Mouse (Mus musculus) spleen, postnatal 36 days (tissue): ENCODE data around the gene Nell1.

Source experiments
- DNase-seq, 2 experiments: peaks; one replicate each; pipeline ENCODE4 v3.0.0; 2022; ENCODE audit warnings: low spot score in 2 of 2, mixed read lengths in 1 of 2

Nell1 gene

DNA sequence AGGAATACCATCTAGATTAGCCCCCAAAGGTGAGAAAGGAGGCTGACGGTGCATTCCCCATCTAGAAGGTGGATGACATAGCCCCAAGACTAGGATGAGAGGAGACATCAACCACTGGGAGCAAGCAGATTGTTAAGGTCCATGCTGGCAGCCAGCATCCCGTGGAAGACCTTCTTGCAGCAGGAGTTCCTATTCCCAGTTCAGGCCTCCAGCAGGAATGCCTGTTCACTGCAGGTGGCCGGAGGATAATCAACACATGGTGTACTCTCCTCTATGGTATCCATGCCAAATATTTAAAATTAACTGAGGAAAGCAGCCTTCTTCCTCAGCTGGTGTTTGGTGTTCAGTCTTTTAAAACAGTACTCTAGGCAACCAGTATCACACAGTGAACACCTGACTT is 574.9 kb downstream of the Nell1 start:
- DNase-seq: no peak

DNA sequence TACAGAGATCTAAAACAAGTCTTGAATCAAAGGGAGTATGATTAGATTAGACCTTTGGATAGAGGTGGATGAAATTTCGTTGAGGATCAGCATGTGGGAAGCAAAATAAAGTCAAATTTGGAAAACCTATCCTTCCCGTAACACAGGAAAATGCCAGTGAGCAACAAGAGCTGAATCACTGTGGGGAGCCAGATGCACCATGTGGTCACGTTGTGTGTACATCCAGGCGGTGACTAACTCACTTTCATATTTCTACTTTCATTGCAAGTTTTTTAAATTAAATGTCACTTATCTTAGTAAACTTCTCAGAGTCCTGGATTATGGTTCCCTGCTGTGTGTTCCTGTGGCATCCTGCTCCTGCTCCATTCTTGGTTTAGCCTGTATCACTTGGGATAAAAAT is 576.8 kb downstream of the Nell1 start:
- no peak for DNase-seq

DNA sequence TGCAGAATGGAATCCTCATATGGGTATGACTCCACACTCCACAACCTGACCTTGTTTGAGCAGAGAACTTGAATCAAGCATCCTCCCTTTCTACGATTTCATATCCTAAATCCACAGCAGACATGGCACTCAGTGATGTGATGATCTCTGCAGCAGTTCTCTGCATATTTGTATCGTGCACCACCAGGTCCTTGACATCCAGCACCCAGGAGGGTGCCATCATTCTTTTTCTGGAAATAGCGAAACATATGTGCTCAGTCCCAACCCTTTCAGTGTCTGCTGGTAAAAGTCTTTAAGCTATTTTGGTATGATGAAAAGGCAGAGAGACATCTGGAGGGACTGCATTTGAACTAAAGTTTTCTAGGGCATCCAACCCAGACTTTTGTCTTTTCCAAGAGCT is 588.0 kb downstream of the Nell1 start:
- no peak for DNase-seq

DNA sequence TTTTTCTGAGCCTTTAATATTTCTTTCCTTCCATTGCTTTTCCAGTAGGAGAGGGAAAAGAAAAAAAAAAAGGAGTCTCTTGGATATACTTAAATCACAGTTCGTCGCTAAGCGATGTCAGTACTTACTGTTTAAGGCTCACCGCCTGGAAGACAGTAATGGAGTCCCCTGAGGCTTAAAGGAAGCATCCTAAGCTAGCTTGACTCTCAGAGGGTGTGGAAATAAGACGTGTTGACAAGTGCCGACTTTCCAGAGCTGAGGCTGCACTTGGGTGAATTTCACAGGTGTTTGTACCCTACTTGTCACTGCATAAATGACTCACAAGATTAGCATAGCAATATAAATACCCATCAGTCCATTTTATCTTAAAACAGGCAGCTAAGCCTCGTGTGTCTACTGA is 599.2 kb downstream of the Nell1 start:
- no peak for DNase-seq

DNA sequence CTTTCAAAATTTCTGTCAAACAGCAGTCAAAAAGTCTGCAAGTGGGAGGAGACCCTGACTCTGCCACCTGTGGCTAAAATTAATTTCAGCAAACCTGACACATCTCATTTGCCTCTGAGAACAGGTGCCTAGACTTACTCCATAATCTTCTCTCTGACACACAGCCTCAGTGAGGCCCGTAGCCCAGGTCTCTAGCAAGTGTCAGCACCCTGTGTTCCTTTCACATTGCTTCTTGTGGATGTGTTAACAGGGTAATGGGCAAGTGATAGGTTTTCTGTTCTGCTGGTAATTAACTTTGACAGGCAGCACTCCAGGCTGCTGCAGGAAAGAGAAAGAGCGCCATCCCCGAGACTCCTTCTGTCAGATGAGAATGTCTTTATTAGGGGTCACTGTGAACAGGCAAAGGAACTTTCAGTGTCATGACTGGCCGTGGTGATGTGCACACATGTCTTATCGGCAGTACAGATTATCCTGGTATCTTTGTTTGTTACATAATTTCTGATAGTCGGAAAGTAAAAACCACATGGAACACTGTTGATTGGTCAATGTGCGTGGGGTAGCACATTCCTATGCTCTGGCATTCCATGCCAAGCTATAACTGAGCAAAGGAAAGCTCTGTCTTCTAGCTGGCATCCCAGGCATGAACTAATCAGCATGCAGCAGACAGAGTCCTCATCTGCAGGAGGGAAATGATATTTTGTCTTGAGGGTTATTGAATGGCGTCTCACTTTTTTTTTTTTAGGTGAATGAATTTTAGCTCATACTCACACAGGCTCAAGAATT is 614.2 kb downstream of the Nell1 start:
- DNase-seq: no peak

DNA sequence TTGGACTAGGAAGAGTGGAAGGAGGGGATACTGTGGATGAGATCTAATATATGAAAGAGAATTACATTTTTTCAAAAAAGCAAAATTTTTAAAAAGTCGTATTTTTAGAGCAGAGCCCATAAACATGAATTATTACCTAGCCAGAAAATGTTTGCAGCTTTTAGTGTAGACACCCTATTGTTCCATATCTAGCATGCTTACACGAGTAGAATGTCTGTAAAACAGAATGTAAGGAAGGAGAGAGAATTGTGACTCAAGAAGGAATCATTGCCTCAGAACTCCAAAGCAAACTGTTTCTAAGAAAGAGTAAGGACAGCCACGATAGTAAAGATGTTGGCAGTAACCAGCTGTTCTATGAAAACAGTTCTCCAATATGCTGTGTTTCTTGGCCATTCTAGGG is 624.2 kb downstream of the Nell1 start, which contains the start of gene 4933405O20Rik:
4933405O20Rik (plus strand) TSS at position 301 of the 400 bp plus-strand sequence.
- DNase-seq: no peak

DNA sequence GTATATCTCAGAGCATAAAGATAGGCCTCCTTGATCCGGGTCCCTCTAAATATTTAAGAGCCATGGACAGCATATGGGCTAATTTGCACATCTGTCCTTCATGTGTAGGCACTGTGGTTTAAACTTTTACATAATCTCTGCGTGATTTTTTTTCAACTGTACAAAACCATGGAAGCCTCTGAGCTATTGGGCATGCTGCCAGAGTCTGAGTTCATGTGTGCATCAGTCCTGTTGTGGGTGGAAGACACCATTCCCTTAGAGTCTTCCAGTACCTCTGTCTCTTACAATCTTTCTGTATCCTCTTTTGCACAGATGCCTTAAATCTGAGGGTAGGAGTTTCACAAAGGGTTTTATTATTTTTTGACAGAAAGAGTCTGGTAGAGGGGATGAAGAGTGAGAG is 639.4 kb downstream of the Nell1 start:
- DNase-seq: no peak

DNA sequence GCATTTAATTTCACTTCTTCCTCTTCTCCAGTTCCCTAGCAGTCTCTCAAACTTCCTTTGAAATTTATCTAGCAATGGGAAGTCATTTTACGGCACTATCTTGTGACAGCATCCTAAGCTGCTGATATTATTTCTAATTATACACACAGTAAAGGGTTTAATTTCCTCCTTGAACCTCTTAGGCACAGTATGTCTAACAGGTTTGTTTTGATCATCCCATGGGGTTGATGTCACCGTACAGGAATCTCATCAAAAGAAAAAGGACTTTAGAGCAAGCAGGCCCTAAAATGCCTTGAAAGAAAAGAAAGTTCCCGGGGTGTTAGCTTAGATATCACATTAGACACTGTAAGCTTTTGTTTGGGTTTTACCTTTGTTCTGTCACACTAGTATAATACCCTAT is 654.5 kb downstream of the Nell1 start:
- no peak for DNase-seq

DNA sequence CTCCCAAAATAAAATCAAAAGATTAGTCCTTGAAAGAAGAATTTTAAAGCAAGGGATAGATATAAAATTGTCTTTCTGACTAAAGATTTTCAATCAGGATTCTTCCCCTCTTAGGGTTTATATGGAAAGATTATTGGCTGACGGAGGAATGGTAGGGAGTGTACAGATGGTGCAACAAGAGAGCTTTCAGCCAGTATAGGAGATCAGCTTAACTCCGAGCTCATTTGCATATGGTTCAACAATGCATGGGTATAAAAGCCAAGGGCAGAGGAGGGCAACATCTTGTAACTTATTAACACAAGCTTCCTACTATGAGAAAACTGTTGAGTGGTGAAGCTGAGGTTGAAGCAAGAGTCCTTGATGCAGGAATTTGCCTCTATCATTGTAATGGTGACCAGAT is 658.5 kb downstream of the Nell1 start:
- DNase-seq: no peak

DNA sequence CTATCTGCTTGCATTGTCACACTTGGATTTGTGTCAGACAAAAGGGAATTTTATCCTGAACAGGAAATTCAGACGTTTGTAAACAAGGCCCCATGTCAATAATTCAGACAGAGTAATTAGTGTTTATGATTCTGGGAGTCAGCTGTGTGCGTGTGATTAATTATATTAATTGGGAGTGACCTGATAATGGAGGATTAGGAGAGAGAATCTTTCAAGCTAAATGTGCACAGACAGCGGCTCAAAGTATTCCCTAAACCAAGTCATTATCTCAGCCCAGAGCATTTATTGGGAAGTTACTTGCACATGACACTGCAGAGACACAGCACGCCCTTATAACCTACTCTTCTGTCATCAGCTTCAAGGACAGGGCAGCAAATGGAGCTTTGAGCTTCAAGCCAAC is 697.6 kb downstream of the Nell1 start:
- DNase-seq: no peak

DNA sequence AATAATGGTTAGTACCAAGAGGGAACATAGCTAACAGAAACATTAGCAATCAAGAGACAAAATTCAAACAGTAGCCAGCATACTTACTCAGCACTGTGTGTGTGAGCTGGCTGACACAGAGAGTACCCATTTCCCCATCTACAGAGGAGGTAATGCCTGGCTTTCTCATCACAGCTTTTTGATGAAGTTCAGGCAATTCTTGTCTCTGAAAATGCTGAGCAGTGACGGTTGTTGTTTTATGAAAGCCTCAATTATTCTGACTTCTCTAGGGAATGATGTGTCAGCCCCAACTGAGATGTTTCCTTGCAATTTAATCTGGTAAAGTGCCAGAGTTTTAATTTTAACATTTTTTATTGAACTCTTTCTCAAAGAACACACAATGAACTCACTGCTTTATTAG is 700.8 kb downstream of the Nell1 start:
- DNase-seq: no peak

DNA sequence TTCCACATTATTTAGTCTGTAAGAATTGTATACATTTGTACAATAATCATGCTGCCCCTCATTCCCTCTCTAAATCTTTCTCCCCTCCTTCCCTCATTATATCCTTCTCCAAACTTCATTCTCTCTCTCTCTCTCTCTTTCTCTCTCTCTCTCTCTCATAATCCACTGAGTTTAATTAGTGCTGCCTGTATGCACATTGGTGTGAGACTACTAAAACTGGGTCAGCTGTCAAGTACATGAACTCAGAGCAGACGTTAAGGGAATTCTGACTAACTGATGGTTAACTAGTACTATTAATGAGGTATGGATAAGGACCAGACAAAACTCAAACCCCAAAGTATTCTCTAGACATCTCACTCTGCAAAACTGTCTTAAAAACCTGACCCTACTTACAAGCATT is 702.8 kb downstream of the Nell1 start:
- no peak for DNase-seq

DNA sequence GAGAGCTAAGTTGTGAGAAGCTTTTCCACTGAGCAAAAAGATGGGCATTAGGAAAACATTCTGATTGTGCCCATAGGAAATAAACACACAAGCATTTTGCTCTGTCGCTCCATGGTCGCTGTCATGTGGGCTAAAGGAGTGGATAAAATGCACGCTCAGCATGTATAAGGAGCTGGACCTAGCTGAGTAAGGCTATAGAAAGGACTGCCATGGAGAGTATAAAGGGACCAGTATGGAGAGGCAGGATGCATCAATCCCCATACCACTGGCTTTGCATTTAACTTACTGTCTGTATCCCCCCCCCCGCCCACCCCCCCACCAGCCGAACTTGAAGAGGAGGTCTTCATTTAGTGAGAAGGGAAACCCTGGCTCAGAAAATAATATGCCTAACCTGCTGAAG is 711.7 kb downstream of the Nell1 start:
- no peak for DNase-seq

DNA sequence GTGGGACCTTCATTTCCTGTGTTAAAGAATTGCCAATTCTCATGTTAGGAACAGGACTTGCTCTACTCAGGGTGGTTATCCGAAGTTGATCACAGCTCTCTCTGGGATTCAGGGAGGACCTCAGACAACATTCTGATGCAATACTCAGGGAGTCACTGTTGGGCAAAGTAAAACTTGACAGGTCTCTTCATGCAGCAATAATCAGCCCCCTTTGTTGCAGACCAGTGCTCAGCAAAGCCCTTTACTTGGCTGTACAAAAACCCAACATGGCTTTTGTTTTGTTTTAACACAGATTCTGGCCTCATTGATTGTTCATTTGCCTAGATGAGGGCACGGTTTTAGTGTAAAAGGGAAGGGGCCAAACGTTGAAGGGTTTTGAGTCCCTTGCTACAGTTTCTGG is 750.5 kb downstream of the Nell1 start:
- DNase-seq: no peak

DNA sequence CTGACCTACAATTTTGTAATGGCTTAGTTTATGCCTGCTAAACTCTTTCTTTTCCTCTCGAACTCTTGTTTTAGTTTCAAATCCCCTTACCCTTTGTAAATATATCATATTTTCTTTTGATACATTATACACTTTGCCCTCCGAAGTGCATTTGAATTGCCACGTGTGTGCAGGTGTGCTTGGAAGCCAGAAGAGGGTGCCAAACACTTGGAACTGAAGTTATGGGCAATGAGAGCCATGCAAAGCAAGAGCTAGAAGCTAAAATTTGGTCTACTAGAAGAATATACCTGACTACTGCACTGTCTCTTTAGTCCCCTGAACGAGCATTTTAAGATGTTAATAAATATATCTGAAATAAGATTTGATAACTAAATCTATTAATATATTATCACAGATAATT is 756.3 kb downstream of the Nell1 start:
- DNase-seq: no peak

DNA sequence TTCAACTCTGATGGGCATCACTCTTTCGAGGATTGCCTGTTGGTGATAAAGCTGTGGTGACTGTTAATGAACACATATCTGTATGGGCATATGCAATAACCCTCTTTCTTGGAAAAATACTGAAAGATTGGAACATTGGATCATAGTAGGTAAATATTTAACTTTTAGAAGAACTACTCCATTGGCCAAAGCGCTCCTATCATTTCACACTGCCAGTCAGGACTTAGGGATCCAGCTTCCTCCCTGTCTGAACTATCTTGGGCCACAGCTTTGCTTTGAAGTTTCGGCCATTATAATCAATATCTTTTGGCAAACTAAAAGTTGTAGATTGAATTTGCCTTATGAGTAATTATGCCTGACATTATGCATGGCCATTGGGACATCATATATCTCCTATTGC is 780.9 kb downstream of the Nell1 start:
- no peak for DNase-seq

DNA sequence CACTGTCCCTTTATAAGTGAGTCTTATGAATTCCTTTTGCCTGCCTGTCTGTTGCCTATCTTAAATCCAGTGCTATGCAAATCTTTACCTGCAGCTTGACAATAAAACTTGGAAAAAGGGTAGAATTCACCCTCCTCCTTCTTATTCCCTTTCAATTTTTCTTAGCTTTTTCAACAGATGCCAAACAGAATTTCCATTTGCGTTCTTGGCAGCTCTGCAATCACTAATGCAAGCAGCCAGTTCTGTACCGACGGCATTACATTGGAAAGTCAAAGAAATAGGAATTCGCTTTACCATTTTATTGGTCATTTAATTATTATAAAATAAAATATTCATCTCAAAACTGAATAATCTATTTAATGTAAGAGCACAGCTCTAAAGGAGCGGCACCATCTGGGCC is 781.7 kb downstream of the Nell1 start:
- DNase-seq: no peak

DNA sequence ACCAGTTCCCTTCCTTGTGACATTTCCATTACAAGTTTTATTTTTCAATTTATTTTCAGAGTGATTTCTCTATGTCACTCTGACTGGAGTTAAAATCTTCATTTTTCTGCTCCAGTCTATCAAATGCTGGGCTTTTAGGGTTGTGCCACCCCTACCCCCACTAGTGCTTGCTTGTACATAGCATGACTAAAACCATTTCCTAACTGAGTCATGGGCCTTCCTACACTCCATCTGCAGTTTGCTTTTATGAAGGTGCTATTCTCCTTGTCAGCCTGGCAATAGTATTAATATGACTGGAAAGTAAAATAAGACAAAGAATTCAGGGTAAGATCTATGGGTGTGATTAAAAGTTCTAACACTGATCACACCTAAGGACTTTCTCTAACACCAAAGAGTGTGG is 798.9 kb downstream of the Nell1 start:
- no peak for DNase-seq

DNA sequence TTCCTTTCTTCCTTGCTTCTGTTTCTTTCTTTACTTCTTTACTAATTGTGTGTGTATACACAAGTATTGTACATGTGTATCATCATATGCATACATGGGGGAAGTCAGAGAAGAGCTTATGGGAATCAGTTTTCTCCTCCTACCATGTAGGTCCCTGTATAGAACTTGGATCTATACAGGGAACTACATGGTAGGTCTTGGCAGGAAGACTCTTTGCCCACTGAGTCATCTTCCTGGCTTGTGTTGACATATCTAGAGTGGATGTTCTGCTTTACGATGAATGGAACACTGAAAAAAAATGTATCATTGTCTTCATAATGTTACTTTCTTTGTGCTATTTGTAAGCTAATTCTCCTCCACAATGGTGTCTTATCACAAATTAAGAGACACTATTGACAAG is 806.4 kb downstream of the Nell1 start:
- no peak for DNase-seq

DNA sequence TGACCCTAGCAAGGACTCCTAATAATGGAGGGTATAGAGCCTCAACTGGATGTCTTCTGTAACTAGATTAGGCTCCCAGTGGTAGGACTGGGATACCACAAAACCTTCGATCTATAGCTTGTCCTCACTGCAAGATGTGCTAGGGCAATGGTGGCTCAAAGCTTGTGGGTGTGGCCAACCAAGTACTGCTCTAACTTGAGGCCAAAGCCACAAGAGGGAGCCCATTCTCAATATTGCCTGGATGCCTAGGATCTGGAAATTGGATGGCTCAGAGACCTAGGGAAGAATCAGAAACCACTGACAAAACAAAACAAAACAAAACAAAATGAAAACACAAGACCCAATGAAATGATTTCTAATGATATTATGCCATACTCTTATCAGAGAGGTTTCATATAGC is 809.0 kb downstream of the Nell1 start:
- DNase-seq: no peak

DNA sequence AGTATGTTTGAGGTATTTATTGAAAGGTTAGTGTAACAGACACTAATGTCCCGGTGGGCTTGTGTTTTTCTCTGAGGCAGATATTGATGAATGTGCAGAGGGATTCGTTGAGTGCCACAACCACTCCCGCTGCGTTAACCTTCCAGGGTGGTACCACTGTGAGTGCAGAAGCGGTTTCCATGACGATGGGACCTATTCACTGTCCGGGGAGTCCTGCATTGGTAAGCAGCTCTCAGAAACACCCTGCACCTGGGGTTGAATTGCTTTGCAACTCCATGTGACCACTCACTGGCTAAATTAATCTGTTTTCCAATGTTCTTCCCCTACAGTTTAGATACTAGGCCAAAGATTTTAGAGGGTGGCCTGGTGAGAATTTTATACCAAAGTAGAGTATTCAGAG is 851.5 kb downstream of the Nell1 start:
- no peak for DNase-seq

DNA sequence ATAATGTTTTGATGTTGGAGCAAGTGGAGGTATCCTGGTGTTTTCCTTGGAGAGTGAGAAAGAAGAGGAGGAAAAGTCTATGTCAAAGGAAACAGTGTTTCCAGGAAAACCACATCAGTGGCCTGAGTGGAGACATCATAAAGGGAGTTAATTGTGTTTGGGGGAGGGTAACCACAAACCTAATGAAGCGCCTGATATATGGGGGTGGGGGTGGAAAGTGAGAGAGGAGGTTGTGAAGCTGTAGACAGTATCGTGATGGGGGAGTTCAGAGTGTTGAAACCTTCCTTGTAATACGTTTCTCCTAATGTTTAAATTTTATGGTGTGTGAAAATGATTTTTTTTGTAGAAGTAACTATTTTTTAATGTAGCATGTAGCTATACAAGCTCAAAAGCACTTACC is 858.1 kb downstream of the Nell1 start:
- DNase-seq: no peak

DNA sequence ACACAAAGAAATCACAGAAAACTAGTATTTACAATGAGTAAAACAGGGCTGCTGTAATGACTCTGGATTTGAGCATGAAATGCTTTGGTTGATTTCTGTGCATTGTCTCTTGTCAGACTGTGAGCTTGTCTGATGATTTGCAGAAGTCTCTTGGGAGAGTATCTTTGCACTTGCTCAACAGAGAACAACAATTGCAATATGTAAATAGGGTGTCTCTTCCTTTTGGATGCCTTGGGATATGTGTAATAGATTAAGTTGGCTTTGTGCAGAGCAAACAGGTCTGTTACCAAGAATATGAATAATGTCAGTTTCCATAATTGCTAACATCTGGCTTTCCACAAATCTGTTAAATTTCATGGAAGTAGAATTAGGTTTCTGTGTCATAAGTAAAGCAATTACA is 868.0 kb downstream of the Nell1 start:
- no peak for DNase-seq

DNA sequence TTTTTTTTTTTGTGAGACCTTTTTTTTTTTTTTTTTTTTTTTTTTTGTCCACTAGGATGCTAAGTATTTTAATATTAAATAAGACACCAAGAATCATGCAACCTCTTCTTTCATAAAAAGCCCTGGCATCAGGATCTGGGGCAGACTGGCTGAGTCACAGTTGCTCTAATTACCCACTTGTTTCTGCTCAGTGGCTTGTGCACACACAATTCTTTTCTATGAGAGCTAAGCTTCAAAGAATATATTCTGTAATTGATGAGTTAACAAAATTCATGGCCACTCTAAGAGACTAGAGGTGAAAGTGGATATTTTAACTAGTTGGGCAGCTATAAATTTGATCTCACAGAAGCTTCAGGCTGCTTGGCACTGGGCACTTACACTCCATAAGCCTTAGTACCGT is 873.3 kb downstream of the Nell1 start:
- DNase-seq: no peak
